Mouse (Mus musculus): ENCODE results near the gene Tmprss7.

DNA sequence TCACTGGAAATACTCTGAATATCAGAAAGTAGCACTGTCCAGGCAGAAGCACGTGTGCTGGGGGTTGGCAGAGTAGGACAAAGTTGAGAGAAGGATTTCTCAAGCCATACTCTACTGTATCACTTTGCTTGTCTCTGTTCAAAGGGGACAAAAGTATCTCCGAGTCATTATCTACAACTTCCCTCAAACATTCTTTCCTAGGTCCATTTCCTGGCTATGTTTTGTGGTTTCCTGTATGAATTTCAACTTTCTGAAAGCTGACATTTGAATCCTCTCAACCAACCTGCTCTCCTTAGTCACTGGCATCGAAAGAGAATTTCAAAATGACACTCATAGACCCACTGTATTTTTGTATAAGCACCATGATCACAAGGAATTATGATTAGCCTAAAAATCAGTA is 25.3 kb downstream of the Tmprss7 start:
- no peak for TF ChIP-seq POLR2A (IDR thresholded peaks at IDR 0.05; ENCODE audit: low read depth, low read length)
- no peak for TF ChIP-seq CTCF (conservative IDR thresholded peaks at IDR 0.05; ENCODE audit: insufficient read depth, insufficient read length, low read depth, low read length)

Data from kidney, adult 2 months (tissue).